Mouse (Mus musculus) cerebellum, adult 2 months (tissue): Measurements from ENCODE around the gene Fam78b.

Experiments used
- CTCF ChIP-seq: fragments of 200-500 bp; IDR thresholded peaks from 2 replicates; pipeline ENCODE4 v1.5.1; 2011; ENCODE audit warnings: low read depth, mild to moderate bottlenecking, control low read depth, low read length, moderate library complexity, borderline replicate concordance; ENCODE audit not compliant: insufficient read depth
- POLR2A ChIP-seq: fragments of 200-500 bp; IDR thresholded peaks from 2 replicates; pipeline ENCODE4 v1.6.1; 2011; ENCODE audit warnings: low read length, control low read depth, borderline replicate concordance; ENCODE audit not compliant: insufficient read depth

DNA sequence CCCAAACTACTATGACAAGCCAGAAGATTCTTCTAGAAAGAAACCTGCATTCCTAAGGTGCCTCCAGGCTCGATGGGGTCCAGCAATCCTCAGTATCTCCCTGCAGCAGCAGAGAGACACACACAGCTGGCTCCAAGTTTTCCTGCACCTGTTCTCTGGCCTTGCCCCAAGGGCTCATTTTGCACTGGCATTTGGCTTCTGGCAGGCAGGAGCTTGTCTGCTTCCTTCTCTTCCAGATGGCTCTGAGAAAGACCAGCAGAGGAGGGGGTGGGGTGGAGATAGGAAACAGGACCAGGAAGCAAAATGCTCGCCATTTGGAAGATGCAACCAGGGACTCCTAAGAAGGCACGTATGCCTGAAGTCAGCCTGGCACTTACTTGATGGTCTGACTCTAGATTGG is 15.1 kb downstream of the Fam78b start:
- no peak for TF ChIP-seq CTCF
- TF ChIP-seq POLR2A: no peak
